Mouse (Mus musculus): Measurements from ENCODE around the gene Cdc5l. TPM values are rescaled to one million over a fixed set of nuclear protein-coding genes. Genes with fewer than 3 reads are reported as not detected.

The Cdc5l gene
- polyA plus RNA-seq, 1 experiment from 2014 or later, result 48.2 TPM

DNA sequence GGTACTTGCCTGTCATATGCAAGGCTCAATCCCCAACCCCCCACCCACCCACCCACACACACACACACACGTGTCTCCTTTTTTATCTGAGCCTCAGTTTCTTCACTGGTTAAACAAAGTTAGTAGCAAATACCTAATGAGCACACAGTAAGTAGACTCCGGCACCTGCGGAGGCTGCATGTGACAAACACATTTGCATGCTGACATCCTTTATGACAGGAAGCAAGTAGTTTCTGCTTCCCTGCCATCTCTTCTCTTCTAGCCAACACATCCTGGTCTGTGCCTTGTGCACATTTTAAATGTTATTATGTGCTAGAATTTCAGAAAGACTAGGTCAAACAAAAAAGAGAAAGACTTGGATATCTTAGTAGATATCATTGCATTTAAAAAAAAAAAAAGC, 72.6 kb downstream of the Cdc5l start:
- no peak overlapping the region for H3K4me3 ChIP-seq
- no peaks in the 10 kb centered on the region for H3K36me3 ChIP-seq
- H3K27me3 ChIP-seq (replicated peaks), result peaks cover 13% of the 10 kb centered on the region; the same call in 1 of the 2 replicates
- H3K9me3 ChIP-seq, result no peaks in the 10 kb centered on the region
- WGBS, result 85% methylated on average over 3 of the region's 3 CpGs
- no peak for ATAC-seq (ENCODE audit: extremely low read depth, insufficient number of reproducible peaks, low FRiP score, low TSS enrichment)
- no peaks in the 10 kb centered on the region for H3K4me1 ChIP-seq
- no peak overlapping the region for H3K4me2 ChIP-seq
- H3K27ac ChIP-seq (replicated peaks), result no peak overlapping the region
- no peak overlapping the region for H3K9ac ChIP-seq

DNA sequence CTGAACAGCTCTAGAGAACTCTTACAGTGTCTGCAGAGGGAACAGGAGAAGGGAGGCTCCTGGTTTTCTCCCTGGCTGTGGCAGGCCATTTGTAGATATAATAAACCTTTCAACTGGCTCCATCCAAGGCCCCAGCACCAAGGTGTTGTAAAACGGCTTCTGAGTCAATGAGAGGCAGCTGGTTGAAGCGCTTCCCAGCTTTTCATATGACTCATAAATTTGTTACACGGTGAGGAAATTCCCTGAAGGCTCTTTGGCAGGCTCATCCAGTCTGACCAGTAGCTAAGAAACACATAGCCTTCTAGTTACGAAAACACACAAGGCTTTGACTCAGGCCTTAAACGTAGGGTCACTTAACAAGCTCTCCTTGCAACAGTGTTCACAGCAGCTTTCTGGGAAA, 74.1 kb downstream of the Cdc5l start:
- no peaks in the 10 kb centered on the region for H3K9me3 ChIP-seq
- WGBS, result 59% methylated on average over 5 of the region's 5 CpGs
- no peaks in the 10 kb centered on the region for H3K4me1 ChIP-seq
- no peak overlapping the region for H3K9ac ChIP-seq
- H3K4me3 ChIP-seq, result no peak overlapping the region
- peaks cover 13% of the 10 kb centered on the region; the same call in 1 of the 2 replicates for H3K27me3 ChIP-seq (replicated peaks)
- H3K36me3 ChIP-seq, result no peaks in the 10 kb centered on the region
- no peak overlapping the region for H3K4me2 ChIP-seq
- H3K27ac ChIP-seq (replicated peaks), result no peak overlapping the region
- ATAC-seq (ENCODE audit: extremely low read depth, insufficient number of reproducible peaks, low FRiP score, low TSS enrichment), result no peak

DNA sequence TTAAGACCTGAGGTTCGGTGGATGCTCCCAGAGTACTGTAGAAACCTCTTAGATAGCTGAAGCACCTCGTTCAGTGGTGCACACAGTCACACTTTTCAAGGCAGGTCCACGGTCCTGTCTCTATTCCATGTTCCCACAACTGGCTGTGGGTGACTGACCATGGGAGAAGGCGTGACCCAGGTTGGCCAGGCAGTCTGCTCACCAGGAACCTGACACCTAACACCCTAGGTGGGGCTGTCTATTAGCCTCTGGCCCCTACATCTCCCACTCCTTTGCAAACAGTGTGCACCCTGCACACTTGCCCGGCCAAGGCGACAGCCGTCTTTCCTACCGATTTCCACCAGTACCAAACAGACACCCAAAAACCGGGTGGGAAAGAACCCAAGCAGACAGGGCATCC, 77.1 kb downstream of the Cdc5l start:
- Histone ChIP-seq H3K4me2 (no peak overlapping the region), H3K27me3 (replicated peaks) (peaks cover 13% of the 10 kb centered on the region; the same call in 1 of the 2 replicates), H3K4me1 (no peaks in the 10 kb centered on the region), H3K27ac (replicated peaks) (no peak overlapping the region), H3K9me3 (no peaks in the 10 kb centered on the region), H3K36me3 (no peaks in the 10 kb centered on the region), H3K9ac (no peak overlapping the region), H3K4me3 (no peak overlapping the region)
- ATAC-seq (ENCODE audit: extremely low read depth, insufficient number of reproducible peaks, low FRiP score, low TSS enrichment), result no peak
- 73% methylated on average over 9 of the region's 9 CpGs for WGBS

DNA sequence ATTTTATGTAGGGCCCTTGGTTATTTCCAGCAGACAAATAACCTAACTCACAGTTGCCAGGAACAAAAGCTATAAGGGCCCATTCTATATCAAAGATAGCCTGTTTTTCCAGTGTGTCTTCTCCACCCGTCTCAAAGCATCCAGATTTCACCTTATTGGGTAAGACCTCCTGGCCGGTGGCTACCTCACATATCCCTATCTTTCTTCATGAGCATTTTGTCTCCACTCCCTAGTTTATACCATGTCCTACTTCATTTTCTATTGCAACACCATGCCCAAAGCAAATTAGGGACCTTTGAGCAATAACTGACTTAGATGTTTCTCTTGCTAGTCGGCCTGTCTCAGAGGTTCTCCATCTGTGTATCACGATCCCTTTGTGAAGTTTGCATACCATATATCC, 85.6 kb downstream of the Cdc5l start:
- Histone ChIP-seq H3K27ac (replicated peaks) (no peak overlapping the region), H3K4me2 (no peak overlapping the region), H3K27me3 (replicated peaks) (no peaks in the 10 kb centered on the region), H3K9me3 (peaks cover 12% of the 10 kb centered on the region), H3K4me1 (no peaks in the 10 kb centered on the region), H3K36me3 (no peaks in the 10 kb centered on the region), H3K9ac (no peak overlapping the region), H3K4me3 (no peak overlapping the region)
- ATAC-seq (ENCODE audit: extremely low read depth, insufficient number of reproducible peaks, low FRiP score, low TSS enrichment), result no peak
- WGBS, result 87% methylated on average over 4 of the region's 4 CpGs

Other genes starting within 250 kb of the Cdc5l start
- gene Spats1, start 41.7 kb upstream of the Cdc5l start, polyA plus RNA-seq (2015; fragmentation: Nextera tagmentation; extraction: Ambion mirVana), result 0.98 and 1.1 TPM in 2 replicates
- gene Aars2, start 73.1 kb upstream of the Cdc5l start, polyA plus RNA-seq (2015; fragmentation: Nextera tagmentation; extraction: Ambion mirVana), result 19.8 and 22.3 TPM in 2 replicates
- 0.15 and 0.27 TPM in 2 replicates for gene Tcte1, start 89.7 kb upstream of the Cdc5l start, polyA plus RNA-seq (2015; fragmentation: Nextera tagmentation; extraction: Ambion mirVana)
- gene Tmem151b, start 115.9 kb upstream of the Cdc5l start, polyA plus RNA-seq (2015; fragmentation: Nextera tagmentation; extraction: Ambion mirVana), result 1.4 and 1.6 TPM in 2 replicates
- 2.7 TPM in 2 replicates for gene Nfkbie, start 122.0 kb upstream of the Cdc5l start, polyA plus RNA-seq (2015; fragmentation: Nextera tagmentation; extraction: Ambion mirVana)
- 91.8 and 94.9 TPM in 2 replicates for gene Slc35b2, start 130.1 kb upstream of the Cdc5l start, polyA plus RNA-seq (2015; fragmentation: Nextera tagmentation; extraction: Ambion mirVana)
- gene Hsp90ab1, start 139.5 kb upstream of the Cdc5l start, polyA plus RNA-seq (2015; fragmentation: Nextera tagmentation; extraction: Ambion mirVana), result 1,372 and 1,500 TPM in 2 replicates
- 68.8 and 83.6 TPM in 2 replicates for gene Slc29a1, start 165.9 kb upstream of the Cdc5l start, polyA plus RNA-seq (2015; fragmentation: Nextera tagmentation; extraction: Ambion mirVana)
- 0.37 and 0.45 TPM in 2 replicates for gene Mymx, start 168.4 kb upstream of the Cdc5l start, polyA plus RNA-seq (2015; fragmentation: Nextera tagmentation; extraction: Ambion mirVana)
- 0.18 and 0.33 TPM in 2 replicates for gene Capn11, start 225.6 kb upstream of the Cdc5l start, polyA plus RNA-seq (2015; fragmentation: Nextera tagmentation; extraction: Ambion mirVana)

All from heart, embryonic 13.5 days (tissue).